Mouse (Mus musculus): ENCODE results near the gene Por.

Por gene

GRCm38 (mm10) chr5:135763526-135763925, 93.7 kb downstream of the Por start:
- no peak for DNase-seq (ENCODE audit: extremely low spot score, low read depth, low spot score)

GRCm38 (mm10) chr5:135764971-135765370, 95.1 kb downstream of the Por start:
- no peak for DNase-seq (ENCODE audit: extremely low spot score, low read depth, low spot score)

- DNase-seq (ENCODE audit: extremely low spot score, low read depth, low spot score) = no peak
Measured at GRCm38 (mm10) chr5:135772519-135772918, 102.7 kb downstream of the Por start.

- DNase-seq (ENCODE audit: extremely low spot score, low read depth, low spot score) = no peak
Measured at GRCm38 (mm10) chr5:135776546-135776945, 106.7 kb downstream of the Por start.

GRCm38 (mm10) chr5:135777796-135778470, 108.1 kb downstream of the Por start, which contains the start of gene Styxl1:
Gene Styxl1 (minus strand): TSS chr5:135778385.
- no peak for DNase-seq (ENCODE audit: extremely low spot score, low read depth, low spot score)

GRCm38 (mm10) chr5:135778471-135779445, 108.9 kb downstream of the Por start, which contains the start of gene Mdh2:
Gene Mdh2 (plus strand): TSS chr5:135778480.
- DNase-seq (ENCODE audit: extremely low spot score, low read depth, low spot score) = peak; percentile 99

GRCm38 (mm10) chr5:135780331-135780730, 110.5 kb downstream of the Por start:
- no peak for DNase-seq (ENCODE audit: extremely low spot score, low read depth, low spot score)

- DNase-seq (ENCODE audit: extremely low spot score, low read depth, low spot score) = no peak
Measured at GRCm38 (mm10) chr5:135782901-135783300, 113.1 kb downstream of the Por start.

Data from hindlimb bud, embryonic 11.5 days (tissue).